8 mouse cellular contexts compared by ENCODE assay signal in the genomic region with DNA sequence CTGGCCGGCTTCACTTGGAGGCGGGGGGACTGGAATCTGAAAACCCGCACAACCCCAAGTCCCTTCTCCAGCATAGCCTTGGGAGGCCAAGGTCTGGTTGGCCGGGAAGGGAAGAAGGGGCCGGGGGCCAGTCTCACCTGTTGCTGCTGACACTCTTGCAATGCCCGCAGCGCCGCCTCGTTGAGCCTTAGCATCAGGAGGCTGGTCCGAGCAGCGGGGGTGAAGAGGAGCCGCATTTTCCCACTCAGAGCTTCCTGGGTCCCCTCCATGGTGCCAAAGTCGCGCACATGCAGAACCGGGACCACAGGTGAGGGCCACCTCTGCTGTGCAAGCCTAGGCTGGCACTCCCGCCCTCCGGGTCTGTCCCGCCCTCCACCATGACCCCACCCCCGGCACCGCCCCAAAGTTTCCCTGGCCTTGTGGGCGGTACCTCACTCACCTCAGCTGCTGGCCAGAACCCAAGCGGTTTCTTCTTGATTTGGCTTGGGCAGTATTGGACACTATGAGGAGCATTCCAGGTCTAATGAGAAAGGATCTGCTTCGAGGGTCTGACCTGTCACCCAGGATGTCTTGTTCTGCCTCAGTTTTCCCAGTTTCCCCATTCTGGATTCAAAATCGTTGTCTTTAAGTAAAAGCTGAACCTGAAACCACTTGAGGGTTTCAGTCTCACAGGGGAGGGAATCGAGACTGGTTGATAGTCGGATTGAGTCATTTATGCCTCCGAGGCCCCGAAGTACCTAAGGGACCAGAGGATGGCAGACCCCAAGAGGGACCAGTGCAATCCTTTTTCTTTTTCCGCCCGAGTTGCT. TPM values are rescaled to one million over a fixed set of nuclear protein-coding genes. Genes with fewer than 3 reads are reported as not detected.
DNase-seq lines count a peak whose midpoint lies in the region; ATAC-seq lines count a peak whose summit lies in the region.

No protein-coding gene starts in this region.

- H3K27me3 ChIP-seq in hindbrain, embryonic 16.5 days (replicated peaks; ENCODE audit: control insufficient read depth, insufficient read depth, low read length) = peaks cover 15% of the 10 kb centered on the region
- H3K27me3 ChIP-seq in liver, embryonic 12.5 days (replicated peaks) = peaks cover 37% of the 10 kb centered on the region

- intact Hi-C loops in left cerebral cortex, postnatal 36 days (cut with DNase I) = no loop called here

- peaks cover 11% of the 10 kb centered on the region for H3K4me1 ChIP-seq in hindbrain, embryonic 16.5 days (ENCODE audit: control insufficient read depth, insufficient read depth, low read depth, low read length)
- H3K4me1 ChIP-seq in liver, embryonic 12.5 days = peaks cover 24% of the 10 kb centered on the region

- peaks cover 18% of the 10 kb centered on the region for H3K36me3 ChIP-seq in hindbrain, embryonic 16.5 days (ENCODE audit: control insufficient read depth, insufficient read depth, low read length)
- peaks cover 24% of the 10 kb centered on the region for H3K36me3 ChIP-seq in liver, embryonic 12.5 days

- H3K9me3 ChIP-seq in hindbrain, embryonic 16.5 days (ENCODE audit: control insufficient read depth, low read length) = no peaks in the 10 kb centered on the region
- no peaks in the 10 kb centered on the region for H3K9me3 ChIP-seq in liver, embryonic 12.5 days (replicated peaks)

- peak overlapping the region; percentile 39; the same call in 1 of the 2 replicates for H3K9ac ChIP-seq in hindbrain, embryonic 16.5 days (ENCODE audit: low read depth, low read length)
- H3K9ac ChIP-seq in liver, embryonic 12.5 days = peak overlapping the region; percentile 69

- peak; percentile 57 for DNase-seq in T-cell, adult 2 months (ENCODE audit: low spot score)
- DNase-seq in cerebellum, adult 9-11 months = peak; percentile 62
- DNase-seq in gastrocnemius, adult 18-20 months (ENCODE audit: low spot score) = peak; percentile 51
- peak; percentile 84 for DNase-seq in naive thymus-derived CD4-positive, alpha-beta T cell, adult 2 months (ENCODE audit: low read depth)
- peak; percentile 29 to 35 for DNase-seq in thymus, adult 18-20 months
- no peak for DNase-seq in left cerebral cortex, postnatal 36 days (ENCODE audit: low spot score in 2 of 2)

- no peak overlapping the region for H3K27ac ChIP-seq in hindbrain, embryonic 16.5 days (ENCODE audit: low read depth, low read length)
- 0 out of 2 replicates have a peak overlapping the region, but pooled peaks have one; percentile 52 for H3K27ac ChIP-seq in liver, embryonic 12.5 days

- 3% methylated on average over 27 of the region's 30 CpGs for WGBS in hindbrain, embryonic 16.5 days
- WGBS in liver, embryonic 12.5 days (ENCODE audit: insufficient replicate concordance) = 2% methylated on average over 30 of the region's 30 CpGs

- peak; percentile 61; the same call in 1 of the 2 replicates for ATAC-seq in hindbrain, embryonic 16.5 days
- peak; percentile 96 for ATAC-seq in liver, embryonic 12.5 days

- H3K4me3 ChIP-seq in hindbrain, embryonic 16.5 days (ENCODE audit: low read length) = peak overlapping the region; percentile 38
- peak overlapping the region; percentile 60 for H3K4me3 ChIP-seq in liver, embryonic 12.5 days

- peak overlapping the region; percentile 73 for H3K4me2 ChIP-seq in hindbrain, embryonic 16.5 days (ENCODE audit: low read length)
- peak overlapping the region; percentile 93 for H3K4me2 ChIP-seq in liver, embryonic 12.5 days

RNA-seq across cellular contexts. Expression of gene Ell3, which starts 1.6 kb away (rescaled TPM):
- total RNA-seq in gastrocnemius, adult 18-20 months (2021) = not detected
- 2.4 and 3.0 TPM in 2 replicates for polyA plus RNA-seq in hindbrain, embryonic 16.5 days (2015; fragmentation: Nextera tagmentation; extraction: Ambion mirVana)
- polyA plus RNA-seq in liver, embryonic 12.5 days (2016; fragmentation: Nextera tagmentation; extraction: Ambion mirVana) = 1.4 and 1.6 TPM in 2 replicates
- total RNA-seq in left cerebral cortex, postnatal 36 days (2021) = under 1 TPM in 1 of 2 experiments, not detected in 1; 0.20 TPM

RNA-seq across cellular contexts. Expression of gene Serf2, which starts 6.5 kb away (rescaled TPM):
- total RNA-seq in gastrocnemius, adult 18-20 months (2021) = 100 to 1,000 TPM; 334 to 355 TPM
- 254 and 262 TPM in 2 replicates for polyA plus RNA-seq in hindbrain, embryonic 16.5 days (2015; fragmentation: Nextera tagmentation; extraction: Ambion mirVana)
- 321 and 334 TPM in 2 replicates for polyA plus RNA-seq in liver, embryonic 12.5 days (2016; fragmentation: Nextera tagmentation; extraction: Ambion mirVana)
- 100 to 1,000 TPM; 171 to 191 TPM for total RNA-seq in left cerebral cortex, postnatal 36 days (2021)

RNA-seq across cellular contexts. Expression of gene Hypk, which starts 10.6 kb away (rescaled TPM):
- total RNA-seq in gastrocnemius, adult 18-20 months (2021) = 10 to 100 TPM; 10.9 to 15.1 TPM
- polyA plus RNA-seq in hindbrain, embryonic 16.5 days (2015; fragmentation: Nextera tagmentation; extraction: Ambion mirVana) = 99.2 and 122 TPM in 2 replicates
- polyA plus RNA-seq in liver, embryonic 12.5 days (2016; fragmentation: Nextera tagmentation; extraction: Ambion mirVana) = 111 and 127 TPM in 2 replicates
- total RNA-seq in left cerebral cortex, postnatal 36 days (2021) = 10 to 100 TPM; 20.3 to 22.6 TPM

RNA-seq across cellular contexts. Expression of gene Serinc4, which starts 14.1 kb away (rescaled TPM):
- total RNA-seq in gastrocnemius, adult 18-20 months (2021) = not detected
- polyA plus RNA-seq in hindbrain, embryonic 16.5 days (2015; fragmentation: Nextera tagmentation; extraction: Ambion mirVana) = 0.95 and 1.2 TPM in 2 replicates
- 0.13 TPM in 1 of 2 replicates, not detected in the other for polyA plus RNA-seq in liver, embryonic 12.5 days (2016; fragmentation: Nextera tagmentation; extraction: Ambion mirVana)
- total RNA-seq in left cerebral cortex, postnatal 36 days (2021) = under 1 TPM; 0.27 to 0.39 TPM

RNA-seq across cellular contexts. Expression of gene Catsper2, which starts 28.9 kb away (rescaled TPM):
- 1 to 10 TPM; 1.7 to 1.8 TPM for total RNA-seq in gastrocnemius, adult 18-20 months (2021)
- polyA plus RNA-seq in hindbrain, embryonic 16.5 days (2015; fragmentation: Nextera tagmentation; extraction: Ambion mirVana) = 3.5 and 3.6 TPM in 2 replicates
- polyA plus RNA-seq in liver, embryonic 12.5 days (2016; fragmentation: Nextera tagmentation; extraction: Ambion mirVana) = 0.84 and 1.0 TPM in 2 replicates
- 1 to 10 TPM; 3.4 to 5.3 TPM for total RNA-seq in left cerebral cortex, postnatal 36 days (2021)

Comparison
In these comparisons a context has a peak if more than half of its experiments do, and no peak if none do; other contexts are left out.
1. DNase-seq: peak in T-cell, adult 2 months (single experiment), cerebellum, adult 9-11 months (single experiment), gastrocnemius, adult 18-20 months (single experiment), naive thymus-derived CD4-positive, alpha-beta T cell, adult 2 months (single experiment) and thymus, adult 18-20 months (2 of 2); none in left cerebral cortex, postnatal 36 days (0 of 2).